Mouse (Mus musculus) midbrain, embryonic 16.5 days (tissue): ENCODE data around the gene Wdr5. TPM values are rescaled to one million over a fixed set of nuclear protein-coding genes. Genes with fewer than 3 reads are reported as not detected.
A peak's percentile ranks its signal among the peaks of the same experiment; 100 is the strongest.

ENCODE experiments used
- ATAC-seq: fragments of 200-750 bp; cut with Nextera tagmentation; 2 replicates; pipeline ENCODE4 v1.8.0; 2017; ENCODE audit warnings: moderate TSS enrichment
- H3K27ac ChIP-seq: fragments of 300-500 bp; sonication (generic); 2 replicates; pipeline ENCODE4 v1.5.1; 2014; ENCODE audit warnings: mild to moderate bottlenecking, low read length, mixed read lengths
- H3K27me3 ChIP-seq: fragments of 300-500 bp; sonication (generic); 2 replicates; pipeline ENCODE4 v1.6.1; 2014; ENCODE audit warnings: low read depth, low read length, mixed read lengths; ENCODE audit not compliant: control insufficient read depth, insufficient read depth
- H3K36me3 ChIP-seq: fragments of 300-500 bp; sonication (generic); 2 replicates; pipeline ENCODE4 v1.6.1; 2014; ENCODE audit warnings: mild to moderate bottlenecking, low read length, moderate library complexity, mixed read lengths; ENCODE audit not compliant: control insufficient read depth, insufficient read depth
- H3K4me1 ChIP-seq: fragments of 300-500 bp; sonication (generic); 2 replicates; pipeline ENCODE4 v1.6.1; 2014; ENCODE audit warnings: mild to moderate bottlenecking, low read length, mixed read lengths; ENCODE audit not compliant: control insufficient read depth, insufficient read depth
- H3K4me2 ChIP-seq: fragments of 300-500 bp; sonication (generic); 2 replicates; pipeline ENCODE4 v1.6.1; 2014; ENCODE audit warnings: mild to moderate bottlenecking, low read length, mixed read lengths
- H3K4me3 ChIP-seq: fragments of 300-500 bp; sonication (generic); 2 replicates; pipeline ENCODE4 v1.5.1; 2014; ENCODE audit warnings: low read depth, mild to moderate bottlenecking, low read length, moderate library complexity, mixed read lengths
- H3K9ac ChIP-seq: fragments of 300-500 bp; sonication (generic); 2 replicates; pipeline ENCODE4 v1.6.1; 2014; ENCODE audit warnings: low read depth, low read length, mixed read lengths
- H3K9me3 ChIP-seq: fragments of 300-500 bp; sonication (generic); replicated peaks from 2 replicates; pipeline ENCODE4 v1.6.1; 2014; ENCODE audit warnings: mild to moderate bottlenecking, low read length, mixed read lengths; ENCODE audit not compliant: control insufficient read depth, poor library complexity, severe bottlenecking
- WGBS: fragments of 180-500 bp; shearing (Covaris S2); extraction: QIAGEN DNeasy Blood & Tissue Kit; methylation state at CpG from one replicate; pipeline ENCODE4 v1.1.7; 2014; 5-methylcytosine and 5-hydroxymethylcytosine counted together
- polyA plus RNA-seq: library from polyadenylated mRNA; unstranded; fragments of >200 nt; fragmentation: Nextera tagmentation; extraction: Ambion mirVana; gene quantifications from 2 replicates; pipeline ENCODE4 v1.2.1, GENCODE M21; 2015

The Wdr5 gene
- polyA plus RNA-seq, 1 experiment from 2014 or later = 42.6 TPM

DNA sequence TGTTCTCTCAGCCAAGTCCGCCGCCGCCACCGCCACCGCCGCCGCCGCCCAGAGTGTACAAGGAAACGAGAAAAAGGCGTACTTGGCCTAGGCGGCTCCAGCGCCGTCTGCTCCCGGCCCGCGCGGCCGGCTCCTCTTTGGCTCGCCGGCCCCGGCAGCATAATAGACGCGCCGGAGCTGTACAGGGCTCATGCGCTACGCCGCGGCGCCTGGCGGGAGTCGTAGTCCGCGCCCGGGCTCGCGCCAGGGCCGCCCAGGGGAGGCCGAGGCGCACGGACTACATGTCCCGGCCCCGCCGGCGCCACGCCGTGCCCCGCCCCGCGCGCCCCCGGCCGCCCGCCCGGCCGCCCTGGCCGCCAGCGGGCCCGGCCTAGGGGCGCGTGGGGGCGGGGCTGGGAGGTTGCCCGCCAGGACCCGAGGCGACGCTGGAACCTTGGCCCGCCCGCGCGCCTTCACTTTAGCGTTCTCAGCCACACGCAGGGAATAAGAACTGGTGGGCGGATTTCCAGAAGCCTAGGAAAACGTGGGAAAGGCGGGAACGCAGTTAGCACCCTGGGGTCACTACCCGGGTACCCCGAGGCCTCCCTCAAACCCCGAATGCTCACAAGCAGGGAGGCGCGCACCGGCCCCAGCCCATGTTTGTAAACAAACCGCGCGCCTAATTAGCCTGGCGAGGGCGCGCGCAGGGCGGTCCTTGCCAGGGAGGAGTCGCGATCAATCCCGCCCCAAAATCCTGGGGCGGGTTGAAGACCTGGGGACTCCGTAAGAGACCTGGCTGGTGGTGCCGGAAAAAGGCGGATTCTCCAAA is 39.3 kb upstream of the Wdr5 start:
- H3K4me1 ChIP-seq = peaks cover 37% of the 10 kb centered on the region
- peak overlapping the region; percentile 95 for H3K9ac ChIP-seq
- peak overlapping the region; percentile 99 for H3K4me3 ChIP-seq
- peak overlapping the region; percentile 99 for H3K4me2 ChIP-seq
- H3K9me3 ChIP-seq = no peaks in the 10 kb centered on the region
- ATAC-seq = peak; percentile 99
- H3K36me3 ChIP-seq = no peaks in the 10 kb centered on the region
- WGBS = under 1% methylated on average over 61 of the region's 96 CpGs
- H3K27ac ChIP-seq = peak overlapping the region; percentile 95
- no peaks in the 10 kb centered on the region for H3K27me3 ChIP-seq

DNA sequence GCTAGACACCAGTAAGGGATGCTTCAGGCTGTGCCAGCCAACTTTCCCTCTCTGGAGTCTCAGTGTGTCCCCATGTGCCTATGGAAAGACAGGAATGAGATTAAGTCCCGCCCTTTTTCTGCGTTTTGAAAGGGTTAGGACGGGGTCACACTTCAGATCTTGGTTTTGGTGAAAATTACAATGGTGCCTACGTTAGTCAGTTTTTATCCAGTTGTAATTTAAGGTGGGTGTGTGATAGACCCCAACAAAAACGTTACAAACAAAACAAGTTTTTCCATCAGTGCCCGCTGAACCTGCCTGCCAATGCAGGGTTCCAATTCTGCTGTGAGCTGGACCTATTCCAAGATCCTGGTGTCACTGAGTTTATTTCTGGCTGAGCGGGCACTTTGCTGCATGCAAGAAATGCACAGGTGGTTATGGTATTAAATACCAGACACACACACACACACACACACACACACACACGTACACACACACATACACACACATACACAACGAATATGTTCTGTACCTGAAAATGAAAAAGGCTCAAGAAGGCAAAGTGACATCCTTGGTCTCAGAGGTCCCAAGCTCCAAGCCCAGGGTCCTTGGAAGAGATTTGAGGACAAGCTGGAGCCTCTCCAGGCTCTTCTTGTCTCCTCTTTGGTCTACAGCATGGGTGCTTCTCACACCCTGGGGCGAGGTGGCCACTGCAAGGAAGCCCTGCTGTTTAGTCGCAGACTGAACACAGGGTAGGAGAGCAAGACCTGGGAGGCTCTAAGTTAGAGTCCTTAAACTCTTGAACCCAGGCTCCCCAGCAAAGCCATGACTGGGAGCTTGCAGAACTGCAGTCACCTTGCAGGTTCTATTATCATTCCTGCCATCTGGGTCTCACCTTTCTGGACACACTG is 38.4 kb upstream of the Wdr5 start:
- peak overlapping the region; percentile 99 for H3K4me3 ChIP-seq

DNA sequence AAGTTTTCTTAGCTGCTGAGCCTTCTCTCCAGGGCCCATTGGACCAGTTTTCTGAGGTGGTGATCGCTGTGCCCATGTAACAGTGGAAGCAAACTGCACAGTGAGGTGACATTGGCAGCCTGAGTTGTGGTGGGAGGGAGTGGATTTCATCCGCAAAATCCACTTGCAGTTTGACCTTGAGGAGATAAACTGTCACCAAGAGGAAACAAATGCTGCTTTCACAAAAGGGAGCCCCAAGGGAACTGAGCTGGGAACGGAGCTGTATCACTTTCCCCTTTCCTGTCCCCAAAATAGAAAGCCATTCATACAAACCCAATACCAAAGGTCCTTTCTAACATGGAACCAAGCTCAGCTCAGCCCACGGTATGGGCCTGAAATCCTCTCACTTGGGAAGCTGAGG is 35.1 kb upstream of the Wdr5 start:
- Histone ChIP-seq H3K27me3 (no peaks in the 10 kb centered on the region), H3K27ac (no peak overlapping the region), H3K36me3 (no peaks in the 10 kb centered on the region), H3K4me2 (no peak overlapping the region), H3K4me1 (peaks cover 4% of the 10 kb centered on the region), H3K9me3 (no peaks in the 10 kb centered on the region), H3K9ac (no peak overlapping the region), H3K4me3 (no peak overlapping the region)
- no peak for ATAC-seq
- 86% methylated on average over 4 of the region's 4 CpGs for WGBS

More for the DNA sequence above, 38.4 kb upstream of the Wdr5 start:
- Histone ChIP-seq H3K27me3 (no peaks in the 10 kb centered on the region), H3K27ac (peak overlapping the region; percentile 90), H3K4me1 (peaks cover 33% of the 10 kb centered on the region), H3K36me3 (no peaks in the 10 kb centered on the region), H3K9me3 (no peaks in the 10 kb centered on the region), H3K4me2 (peak overlapping the region; percentile 99), H3K9ac (peak overlapping the region; percentile 95)
- ATAC-seq = no peak
- WGBS = 28% methylated on average over 11 of the region's 11 CpGs

DNA sequence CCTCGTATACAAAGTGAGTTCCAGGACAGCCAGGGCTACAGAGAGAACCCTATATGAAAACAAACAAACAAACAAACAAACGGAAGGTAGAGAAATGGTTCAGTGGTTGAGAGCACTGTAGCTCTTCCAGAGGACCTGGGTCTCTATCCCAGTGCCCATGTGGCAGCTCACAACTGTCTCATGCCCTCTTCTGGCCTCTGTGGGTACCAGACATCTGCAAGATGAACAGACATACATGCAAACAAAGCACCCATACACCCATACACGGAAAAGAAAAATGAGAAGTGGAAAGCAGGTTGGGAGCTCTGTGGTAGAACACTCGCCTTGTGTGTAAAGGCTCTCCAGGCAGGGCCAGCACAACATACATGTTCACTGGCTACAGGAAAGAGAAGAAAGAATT is 34.6 kb upstream of the Wdr5 start:
- Histone ChIP-seq H3K9me3 (no peaks in the 10 kb centered on the region), H3K27ac (no peak overlapping the region), H3K9ac (no peak overlapping the region), H3K36me3 (no peaks in the 10 kb centered on the region), H3K27me3 (no peaks in the 10 kb centered on the region), H3K4me3 (no peak overlapping the region), H3K4me2 (no peak overlapping the region), H3K4me1 (peaks cover 4% of the 10 kb centered on the region)
- no peak for ATAC-seq
- WGBS = 80% methylated on average over 4 of the region's 4 CpGs

DNA sequence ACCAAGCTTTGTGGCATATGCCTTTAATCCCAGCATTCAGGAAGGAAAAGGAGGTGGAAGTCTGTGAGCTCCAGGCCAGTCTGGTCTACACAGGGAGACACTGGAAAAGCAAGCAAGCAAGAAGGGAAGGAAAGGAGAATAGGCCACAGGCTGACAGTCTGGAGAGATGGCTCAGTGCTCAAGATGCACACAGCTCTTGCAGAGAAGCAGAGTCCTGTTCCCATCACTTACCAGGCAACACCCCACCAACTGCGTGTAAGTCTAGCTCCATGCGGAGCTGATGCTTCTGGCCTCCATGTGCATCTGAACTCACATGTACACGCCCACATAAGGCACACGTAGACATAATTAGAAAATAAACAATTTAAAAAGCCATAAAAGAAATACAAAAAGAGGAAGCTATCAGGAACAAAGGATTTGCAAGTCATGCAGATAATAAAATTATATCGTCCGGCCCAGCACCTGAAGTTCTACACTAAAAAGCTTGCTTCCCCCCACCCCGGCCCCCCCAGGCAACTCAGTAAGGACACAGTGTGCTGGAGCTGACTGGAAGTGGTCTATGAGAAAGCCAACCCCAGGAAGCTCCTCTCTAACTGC is 32.6 kb upstream of the Wdr5 start:
- H3K4me2 ChIP-seq = no peak overlapping the region
- no peaks in the 10 kb centered on the region for H3K27me3 ChIP-seq
- WGBS = 84% methylated on average over 7 of the region's 7 CpGs
- H3K9me3 ChIP-seq = no peaks in the 10 kb centered on the region
- H3K9ac ChIP-seq = no peak overlapping the region
- H3K4me1 ChIP-seq = no peaks in the 10 kb centered on the region
- no peaks in the 10 kb centered on the region for H3K36me3 ChIP-seq
- H3K4me3 ChIP-seq = no peak overlapping the region
- H3K27ac ChIP-seq = no peak overlapping the region
- ATAC-seq = no peak

DNA sequence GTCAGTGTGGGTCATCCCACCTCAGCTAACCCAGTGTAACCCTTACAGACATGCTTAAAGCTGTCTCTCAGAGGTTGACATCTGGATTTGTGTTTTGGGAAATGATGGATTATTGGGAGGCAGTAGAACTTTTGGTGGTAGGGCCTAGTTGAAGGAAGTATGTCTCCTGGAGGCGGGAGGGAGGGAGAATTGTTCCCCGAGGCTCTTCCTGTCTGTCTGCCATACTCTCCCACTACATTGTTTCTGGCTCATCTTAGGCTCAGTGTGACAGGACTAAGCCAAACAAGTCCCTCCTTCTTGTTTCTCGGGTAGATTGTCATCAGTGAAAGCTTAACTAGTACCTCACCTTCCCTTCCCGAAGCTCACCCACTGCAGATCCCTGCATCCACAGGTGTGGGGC is 28.2 kb upstream of the Wdr5 start:
- Histone ChIP-seq H3K9me3 (no peaks in the 10 kb centered on the region), H3K36me3 (no peaks in the 10 kb centered on the region), H3K9ac (no peak overlapping the region), H3K27ac (no peak overlapping the region), H3K4me3 (no peak overlapping the region), H3K27me3 (no peaks in the 10 kb centered on the region), H3K4me2 (no peak overlapping the region), H3K4me1 (no peaks in the 10 kb centered on the region)
- ATAC-seq = no peak
- 80% methylated on average over 4 of the region's 4 CpGs for WGBS

DNA sequence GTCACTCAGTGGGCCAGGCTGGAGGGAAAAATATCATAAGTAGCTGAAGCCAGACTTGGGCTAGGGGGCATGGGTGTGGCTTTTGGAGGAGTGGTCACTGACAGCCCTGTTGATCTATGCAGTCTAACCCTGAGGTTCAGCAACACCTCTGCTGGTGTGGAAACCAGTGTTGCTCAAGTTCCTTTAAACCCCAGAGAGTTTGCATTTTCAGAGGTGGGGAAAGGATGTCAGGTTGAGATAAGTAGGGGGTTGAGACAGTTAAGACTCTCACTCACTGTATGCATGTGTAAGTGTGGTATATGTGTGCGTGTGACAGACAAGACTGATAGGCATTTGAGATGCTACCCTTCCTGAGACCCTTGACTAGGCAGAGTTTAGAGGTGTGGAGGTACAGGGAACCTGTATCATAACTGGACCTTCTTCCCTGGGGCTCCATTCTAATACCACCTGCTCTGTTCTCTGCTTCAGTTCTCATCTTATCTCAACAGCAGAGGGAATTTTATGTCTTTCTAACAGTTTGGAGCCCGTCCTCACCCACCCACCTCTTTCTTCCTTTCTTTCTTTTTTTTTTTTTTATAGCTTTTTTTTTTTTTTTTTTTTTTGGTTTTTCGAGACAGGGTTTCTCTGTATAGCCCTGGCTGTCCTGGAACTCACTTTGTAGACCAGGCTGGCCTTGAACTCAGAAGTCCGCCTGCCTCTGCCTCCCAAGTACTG is 27.5 kb upstream of the Wdr5 start:
- H3K9me3 ChIP-seq = no peaks in the 10 kb centered on the region

DNA sequence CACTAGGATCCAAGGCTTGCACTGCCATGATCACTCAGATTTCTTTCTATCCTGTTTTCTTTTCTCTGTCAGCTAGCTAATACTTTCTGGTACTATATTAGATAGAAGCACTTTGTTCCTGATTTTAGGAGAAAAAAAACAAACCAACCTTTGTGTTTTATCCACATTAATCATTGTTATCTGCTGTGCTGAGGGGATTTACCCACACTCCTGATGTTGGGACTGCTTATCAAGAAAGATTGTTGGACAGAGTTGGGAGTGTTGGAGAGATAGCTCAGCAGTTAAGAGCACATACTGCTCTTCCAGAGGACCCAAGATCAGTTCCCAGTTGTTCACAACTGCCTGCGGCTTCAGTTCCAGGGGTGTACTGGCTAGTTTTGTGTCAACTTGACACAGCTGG is 26.6 kb upstream of the Wdr5 start:
- Histone ChIP-seq H3K27me3 (no peaks in the 10 kb centered on the region), H3K36me3 (no peaks in the 10 kb centered on the region), H3K4me1 (no peaks in the 10 kb centered on the region), H3K9me3 (no peaks in the 10 kb centered on the region), H3K27ac (no peak overlapping the region), H3K9ac (no peak overlapping the region), H3K4me3 (no peak overlapping the region), H3K4me2 (no peak overlapping the region)
- ATAC-seq = no peak
- WGBS = 97% methylated on average over 1 of the region's 1 CpGs

More for the DNA sequence above, 27.5 kb upstream of the Wdr5 start:
- Histone ChIP-seq H3K4me3 (no peak overlapping the region), H3K27ac (no peak overlapping the region), H3K9ac (no peak overlapping the region), H3K36me3 (no peaks in the 10 kb centered on the region), H3K27me3 (no peaks in the 10 kb centered on the region), H3K4me2 (no peak overlapping the region), H3K4me1 (no peaks in the 10 kb centered on the region)
- ATAC-seq = no peak
- 89% methylated on average over 3 of the region's 4 CpGs for WGBS
